Mouse (Mus musculus): ENCODE results near the gene Adgre4.

DNA sequence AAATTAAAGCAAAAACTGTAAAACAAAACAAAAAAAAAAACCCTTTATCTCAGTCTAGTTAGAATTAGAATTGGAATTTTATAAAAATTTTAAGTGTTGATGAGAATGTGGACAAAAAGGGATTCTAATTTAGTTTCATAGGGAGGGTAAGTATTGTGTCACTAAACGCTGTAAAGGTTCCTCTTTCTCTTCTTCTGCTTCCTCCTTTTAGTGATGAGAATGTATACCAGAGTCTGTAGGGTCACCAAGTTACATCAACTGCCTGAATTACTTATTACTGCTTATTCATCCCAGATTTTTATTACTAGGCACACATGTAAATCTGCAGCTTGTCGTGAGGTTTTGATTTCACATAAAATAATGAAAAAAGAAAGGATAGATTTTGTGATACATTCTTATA lies 23.6 kb upstream of the Adgre4 start:
- no peak for TF ChIP-seq CTCF (IDR thresholded peaks at IDR 0.05; ENCODE audit: low read depth)
- TF ChIP-seq EP300 (IDR thresholded peaks at IDR 0.05; ENCODE audit: low read depth), result no peak
